Mouse (Mus musculus) CH12.LX (cell line): ENCODE results near the gene Socs2. TPM values are rescaled to one million over a fixed set of nuclear protein-coding genes. Genes with fewer than 3 reads are reported as not detected.

Source experiments
- DNase-seq: peaks from one replicate; pipeline ENCODE4 v3.0.0-alpha.2; 2013; ENCODE audit errors: extremely low read depth
- H3K27ac ChIP-seq: 2 replicates; pipeline ENCODE4 v1.5.1; 2012; ENCODE audit warnings: low read depth, mild to moderate bottlenecking, control low read depth, moderate library complexity; ENCODE audit not compliant: insufficient read depth
- H3K27me3 ChIP-seq: replicated peaks from 2 replicates; pipeline ENCODE3; 2012; ENCODE audit warnings: inconsistent platforms
- H3K36me3 ChIP-seq, 2 experiments: replicated peaks in 1 of 2; 2 replicates each; pipeline versions ENCODE3 to v1.6.1; 2012; ENCODE audit warnings: inconsistent platforms in 1 of 2, low read length in 1 of 2, mild to moderate bottlenecking in 1 of 2, mixed read lengths in 1 of 2, moderate library complexity in 1 of 2; ENCODE audit not compliant: control insufficient read depth in 1 of 2, insufficient read depth in 1 of 2
- H3K4me1 ChIP-seq, 2 experiments: 2 replicates each; pipeline ENCODE4 v1.6.1; 2012; ENCODE audit warnings: inconsistent platforms in 1 of 2, moderate library complexity in 1 of 2; ENCODE audit not compliant: insufficient read depth in 2 of 2, control insufficient read depth in 1 of 2
- H3K4me2 ChIP-seq: 2 replicates; pipeline ENCODE4 v1.6.1; 2012; ENCODE audit warnings: low read depth, mild to moderate bottlenecking, control low read depth; ENCODE audit not compliant: poor library complexity, insufficient read depth, severe bottlenecking
- H3K4me3 ChIP-seq, 3 experiments: fragments of 150-350 bp in 1 of 3; sonication (generic) in 1 of 3; replicated peaks in 1 of 3; 2 replicates each; pipeline versions ENCODE3 to v1.5.1; 2011 to 2012; ENCODE audit warnings: low read depth in 2 of 3, low read length in 2 of 3, mild to moderate bottlenecking in 2 of 3, moderate library complexity in 2 of 3, control low read depth in 1 of 3, improper control_type of control experiment in 1 of 3, inconsistent platforms in 1 of 3, mixed read lengths in 1 of 3; ENCODE audit not compliant: poor library complexity in 1 of 3
- H3K79me2 ChIP-seq: replicated peaks from 2 replicates; pipeline ENCODE4 v1.6.1; 2012; ENCODE audit warnings: mild to moderate bottlenecking, moderate library complexity; ENCODE audit not compliant: control insufficient read depth, poor library complexity, insufficient read depth, severe bottlenecking; ENCODE audit errors: extremely low read depth
- H3K9ac ChIP-seq: 2 replicates; pipeline ENCODE4 v1.6.1; 2012; ENCODE audit warnings: low read depth, mild to moderate bottlenecking, control low read depth, moderate library complexity; ENCODE audit not compliant: insufficient read depth
- H3K9me3 ChIP-seq: replicated peaks from 2 replicates; pipeline ENCODE3; 2012; ENCODE audit warnings: low read length, inconsistent platforms, mixed read lengths
- BHLHE40 ChIP-seq: IDR thresholded peaks from 2 replicates; pipeline ENCODE4 v1.6.1; 2011; ENCODE audit warnings: mild to moderate bottlenecking, low read depth, low read length, improper control_type of control experiment
- CHD1 ChIP-seq: IDR thresholded peaks from 2 replicates; pipeline ENCODE4 v1.6.1; 2012; ENCODE audit warnings: low read depth, low read length, improper control_type of control experiment, inconsistent platforms
- E2F4 ChIP-seq: IDR thresholded peaks from 2 replicates; pipeline ENCODE4 v1.6.1; 2011; ENCODE audit warnings: low read depth, low read length, improper control_type of control experiment; ENCODE audit not compliant: insufficient replicate concordance
- ELF1 ChIP-seq: IDR thresholded peaks from 2 replicates; pipeline ENCODE4 v1.6.1; 2014; ENCODE audit warnings: low read depth, mild to moderate bottlenecking, inconsistent platforms, low read length, improper control_type of control experiment
- EP300 ChIP-seq: IDR thresholded peaks from 2 replicates; pipeline ENCODE4 v1.6.1; 2011; ENCODE audit warnings: low read length, improper control_type of control experiment
- GABPA ChIP-seq: IDR thresholded peaks from 2 replicates; pipeline ENCODE4 v1.6.1; 2012; ENCODE audit warnings: low read depth, low read length, improper control_type of control experiment, inconsistent platforms; ENCODE audit not compliant: insufficient replicate concordance
- KAT2A ChIP-seq: IDR thresholded peaks from 2 replicates; pipeline ENCODE4 v1.6.1; 2012; ENCODE audit warnings: low read length, improper control_type of control experiment, inconsistent platforms; ENCODE audit not compliant: insufficient replicate concordance
- MAFK ChIP-seq: IDR thresholded peaks from 2 replicates; pipeline ENCODE4 v1.6.1; 2011; ENCODE audit warnings: low read length, improper control_type of control experiment; ENCODE audit not compliant: insufficient replicate concordance
- POLR2A ChIP-seq: IDR thresholded peaks from 2 replicates; pipeline ENCODE4 v1.6.1; 2011; ENCODE audit warnings: low read depth, mild to moderate bottlenecking, improper control_type of control experiment, low read length
- POLR2AphosphoS2 ChIP-seq: IDR thresholded peaks from 2 replicates; pipeline ENCODE4 v1.6.1; 2011; ENCODE audit warnings: low read depth, low read length, improper control_type of control experiment
- RAD21 ChIP-seq: IDR thresholded peaks from 2 replicates; pipeline ENCODE4 v1.6.1; 2011; ENCODE audit warnings: low read depth, mild to moderate bottlenecking, low read length, improper control_type of control experiment, moderate library complexity
- RCOR1 ChIP-seq: conservative IDR thresholded peaks from 2 replicates; pipeline ENCODE4 v1.6.1; 2012; ENCODE audit warnings: low read depth, mild to moderate bottlenecking, inconsistent platforms, low read length, improper control_type of control experiment
- TBP ChIP-seq: conservative IDR thresholded peaks from 2 replicates; pipeline ENCODE4 v1.6.1; 2011; ENCODE audit warnings: low read depth, low read length, improper control_type of control experiment
- UBTF ChIP-seq: IDR thresholded peaks from 2 replicates; pipeline ENCODE4 v1.6.1; 2012; ENCODE audit warnings: low read depth, mild to moderate bottlenecking, inconsistent platforms, low read length, improper control_type of control experiment, moderate library complexity
- ZMIZ1 ChIP-seq: IDR thresholded peaks from 2 replicates; pipeline ENCODE4 v1.6.1; 2012; ENCODE audit warnings: low read depth, mild to moderate bottlenecking, inconsistent platforms, low read length, improper control_type of control experiment
- dilution Hi-C: fragments of 300-500 bp; cut with MboI; formaldehyde crosslinking; loops from 2 replicates; pipeline ENCODE4 v1.14.3; 2020; ENCODE audit warnings: low sequenced_read_pairs; ENCODE audit not compliant: extremely low pct_unique_long_range_greater_than_20kb, extremely low pct_ligation_motif_present
- in situ Hi-C: fragments of 300-500 bp; cut with MboI; formaldehyde crosslinking; loops from 3 replicates; pipeline ENCODE4 v1.14.3; 2019; ENCODE audit warnings: low sequenced_read_pairs, low pct_ligation_motif_present, low pct_unique_long_range_greater_than_20kb, mixed read lengths
- polyA plus RNA-seq: library from polyadenylated mRNA; unstranded; fragments of >175 nt; gene quantifications from 2 replicates; pipeline ENCODE4 v1.2.1, GENCODE M21; 2012; ENCODE audit warnings: low read depth; ENCODE audit not compliant: insufficient read length
- total RNA-seq, 2 experiments: library from RNA; depleted of rRNA; stranded (reverse); fragments of 300-350 nt in 1 of 2; fragments of >200 nt in 1 of 2; gene quantifications; 2 replicates each; pipeline ENCODE4 v1.2.3; 2012 to 2014

Socs2 gene
- total and polyA plus RNA-seq, 3 experiments: 7.8 to 16.3 (median 15.7) TPM

DNA sequence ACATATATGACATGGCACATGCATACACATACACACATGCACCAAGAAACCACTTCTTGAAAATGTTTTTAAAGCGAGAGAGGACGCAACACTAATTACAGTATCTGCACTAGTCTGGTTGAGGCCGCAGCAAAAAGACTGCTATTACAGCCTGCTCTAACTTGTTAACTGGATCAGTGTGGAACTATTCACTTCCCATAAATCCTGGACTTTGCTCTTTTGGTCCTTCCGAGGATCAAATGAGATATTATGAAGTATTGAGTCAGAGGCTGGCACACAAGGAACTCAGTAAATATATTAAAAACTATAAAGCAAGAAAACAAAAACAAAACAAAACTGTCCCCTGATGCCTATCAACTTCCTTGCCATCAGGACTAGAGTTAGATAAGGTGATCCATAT lies 6.8 kb downstream of the Socs2 start:
- TF ChIP-seq RAD21: no peak
- TF ChIP-seq EP300: no peak
- H3K4me2 ChIP-seq: no peak overlapping the region
- H3K36me3 ChIP-seq: peaks cover 2 to 21% of the 10 kb centered on the region in 2 experiments
- peaks cover 0 to 1% of the 10 kb centered on the region in 2 experiments; a peak in 1 of 4 replicates for H3K4me1 ChIP-seq
- no peaks in the 10 kb centered on the region for H3K9me3 ChIP-seq
- H3K9ac ChIP-seq: no peak overlapping the region
- DNase-seq: no peak
- dilution Hi-C loops: no loop called here
- no peaks in the 10 kb centered on the region for H3K27me3 ChIP-seq
- H3K27ac ChIP-seq: no peak overlapping the region
- in situ Hi-C loops: loop anchor here (10.0 kb wide), 1 partner anchor 415 kb away; no protein-coding TSS in a partner anchor
- H3K79me2 ChIP-seq: no peaks in the 10 kb centered on the region
- no peak overlapping the region for H3K4me3 ChIP-seq

DNA sequence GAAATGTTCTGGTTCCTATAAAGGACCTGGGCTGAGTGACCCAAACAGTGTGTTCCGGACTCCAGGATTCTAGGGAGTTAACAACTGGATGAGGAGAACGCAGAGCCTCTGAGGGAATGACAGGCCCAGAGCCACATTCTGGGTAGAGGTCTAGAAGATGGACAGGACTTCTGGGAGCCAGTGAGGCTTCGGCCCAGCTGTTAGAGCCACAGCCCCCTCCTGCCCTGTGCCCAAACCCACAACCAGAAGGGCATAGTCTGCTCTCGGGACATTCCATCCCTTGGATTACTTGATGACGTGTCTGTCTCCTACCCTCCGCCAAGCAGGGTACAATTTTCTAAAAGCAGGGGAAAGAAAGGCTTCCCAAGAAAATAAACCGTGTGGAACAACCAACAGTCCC lies 7.8 kb downstream of the Socs2 start:
- dilution Hi-C loops: no loop called here
- H3K4me1 ChIP-seq: no peaks in the 10 kb centered on the region
- no peaks in the 10 kb centered on the region for H3K79me2 ChIP-seq
- H3K27me3 ChIP-seq: no peaks in the 10 kb centered on the region
- no peak overlapping the region for H3K4me3 ChIP-seq
- no peak overlapping the region for H3K27ac ChIP-seq
- H3K4me2 ChIP-seq: no peak overlapping the region
- H3K9ac ChIP-seq: no peak overlapping the region
- H3K36me3 ChIP-seq: peaks cover 0 to 16% of the 10 kb centered on the region in 2 experiments
- in situ Hi-C loops: no loop called here
- DNase-seq: no peak
- H3K9me3 ChIP-seq: no peaks in the 10 kb centered on the region
- TF ChIP-seq TBP (no peak), GABPA (no peak), EP300 (no peak)

DNA sequence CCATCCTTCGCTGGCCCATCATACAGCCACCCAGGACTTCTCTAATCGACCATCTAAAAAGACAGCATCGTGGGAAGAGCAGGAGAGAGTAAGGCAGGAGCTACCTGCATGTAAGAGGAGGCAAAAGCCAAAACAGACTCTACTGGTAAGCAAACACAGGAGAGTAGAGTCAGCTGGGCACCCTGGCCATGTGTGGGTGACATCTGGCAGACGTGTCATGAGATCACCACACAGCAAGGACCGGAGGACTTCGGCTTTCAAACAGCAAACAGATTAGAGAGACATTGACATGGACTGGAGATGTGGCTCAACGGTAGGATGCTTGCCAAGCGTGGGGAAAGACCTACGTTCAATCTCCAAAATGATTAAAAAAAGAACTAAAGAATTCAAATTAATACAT lies 8.5 kb downstream of the Socs2 start:
- H3K9ac ChIP-seq: no peak overlapping the region
- H3K4me3 ChIP-seq: no peak overlapping the region
- in situ Hi-C loops: no loop called here
- H3K4me2 ChIP-seq: no peak overlapping the region
- no peak for DNase-seq
- no peak overlapping the region for H3K27ac ChIP-seq
- H3K27me3 ChIP-seq: no peaks in the 10 kb centered on the region
- dilution Hi-C loops: no loop called here
- H3K4me1 ChIP-seq: no peaks in the 10 kb centered on the region
- peaks cover 0 to 15% of the 10 kb centered on the region in 2 experiments for H3K36me3 ChIP-seq
- H3K9me3 ChIP-seq: no peaks in the 10 kb centered on the region
- TF ChIP-seq BHLHE40 (no peak), TBP (no peak), ELF1 (no peak), KAT2A (no peak), E2F4 (no peak), CHD1 (no peak), POLR2A (no peak), POLR2AphosphoS2 (no peak), MAFK (no peak), RCOR1 (no peak), UBTF (no peak), ZMIZ1 (no peak)
- H3K79me2 ChIP-seq: no peaks in the 10 kb centered on the region
